Mouse (Mus musculus) layer of hippocampus, adult 6 months (tissue): ENCODE measurements around the gene Hmces. TPM values are rescaled to one million over a fixed set of nuclear protein-coding genes. Genes with fewer than 3 reads are reported as not detected.

Source experiments
- long read RNA-seq, 2 experiments: library from polyadenylated mRNA; unstranded; transcript quantifications; one replicate each; pipeline ENCODE4 v2.0.0; 2019 to 2020
- microRNA-seq: library from miRNA; unstranded; fragments of <30 nt; microRNA quantifications from one replicate; pipeline ENCODE4 v1.2.0, GENCODE M21; 2020
- polyA plus RNA-seq: library from polyadenylated mRNA; unstranded; fragments of <200 nt; fragmentation: Nextera tagmentation; gene quantifications from 2 replicates; pipeline ENCODE4 v1.2.3, GENCODE M21; 2021

Hmces gene
- 21.7 and 27.4 TPM in 2 replicates for polyA plus RNA-seq
- long read RNA-seq, experiment 1, transcript Hmces-201 (7 exons, 1,464 nt): major isoform, 17 of 36 reads
- long read RNA-seq, experiment 1, transcript Hmces-202 (6 exons, 1,572 nt): minor isoform, 9 of 36 reads
- long read RNA-seq, experiment 1, partial matches to known transcripts: 2 of 36 reads
- long read RNA-seq, experiment 1, other reads (novel, unspliced or antisense): 6 of 36 reads
- long read RNA-seq, experiment 2, transcript Hmces-202 (6 exons, 1,572 nt): minor isoform, 25 of 96 reads
- long read RNA-seq, experiment 2, transcript Hmces-201 (7 exons, 1,464 nt): major isoform, 59 of 96 reads
- long read RNA-seq, experiment 2, partial matches to known transcripts: 3 of 96 reads
- long read RNA-seq, experiment 2, other reads (novel, unspliced or antisense): 9 of 96 reads

GRCm38 (mm10) chr6:87913661-87914325, at the start of gene Hmces:
TSS of gene Hmces (plus strand) at chr6:87913935.

DNA sequence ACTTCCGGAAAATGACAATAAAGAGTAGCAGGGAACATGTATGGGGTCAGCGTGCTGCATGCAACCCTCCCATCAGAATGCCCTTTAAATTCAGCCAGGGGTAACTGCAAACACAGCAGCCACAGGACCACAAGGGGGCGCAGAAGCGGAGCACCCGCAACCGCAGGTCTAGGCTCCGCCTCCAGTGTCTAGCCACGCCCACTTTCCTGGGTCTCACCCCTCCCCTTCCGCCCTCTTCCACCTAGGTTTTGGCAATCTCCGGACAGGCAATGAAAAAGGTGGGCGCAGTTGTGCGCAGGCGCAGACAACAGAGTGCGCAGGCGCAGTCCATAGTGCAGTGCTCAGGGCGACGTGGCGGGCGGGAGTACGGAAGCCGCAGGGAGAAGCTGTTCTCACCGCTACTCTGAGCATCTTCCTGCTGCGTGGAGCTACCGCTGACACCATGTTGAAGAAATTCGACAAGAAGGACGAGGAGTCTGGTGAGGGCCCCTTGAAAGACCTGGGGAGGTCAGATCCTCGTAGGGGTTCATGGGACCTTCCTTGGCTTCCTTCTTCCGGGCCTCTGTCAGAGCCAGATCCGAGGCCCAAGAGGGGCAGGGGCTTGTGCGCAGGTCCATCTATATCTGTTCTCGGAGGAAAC, 26.0 kb upstream of the Hmces start, which contains the start of gene Copg1:
Copg1 (plus strand) TSS at position 221 of the 640 bp plus-strand sequence.

DNA sequence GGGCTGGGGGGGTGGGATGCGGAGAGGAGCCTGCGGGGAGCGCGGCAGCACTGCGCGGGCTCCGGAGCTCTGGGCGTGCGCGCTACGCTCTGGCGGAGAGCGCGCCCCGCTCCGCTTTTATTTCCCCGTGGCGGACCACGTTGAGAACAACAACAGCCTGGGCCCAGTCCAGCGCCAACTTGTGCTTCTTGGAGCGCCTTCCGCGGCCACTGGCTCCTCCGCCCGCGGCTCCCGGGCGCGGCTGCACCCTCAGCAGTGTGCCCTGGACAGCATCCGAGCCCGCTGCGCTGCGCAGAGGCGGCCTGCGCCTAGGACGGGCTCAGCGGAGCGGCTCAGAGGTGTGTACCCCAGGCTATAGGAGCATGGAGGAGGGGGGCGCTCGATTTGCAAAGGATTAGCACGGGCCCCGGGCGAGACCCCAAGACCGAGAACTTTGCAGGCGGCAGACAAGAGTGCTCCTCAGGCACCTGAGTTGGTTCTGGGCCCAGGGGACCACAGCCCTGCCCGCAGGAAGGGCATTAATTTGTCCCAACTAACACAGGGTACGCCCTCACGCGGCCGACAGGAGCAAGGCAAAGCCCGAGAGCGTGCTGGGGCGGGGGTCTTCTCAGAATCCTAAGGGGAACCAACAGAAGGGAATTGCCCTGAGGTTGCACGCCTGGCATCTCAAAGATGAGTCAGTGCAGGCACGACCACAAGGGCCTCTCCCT, 68.0 kb downstream of the Hmces start, which contains the start of gene H1fx:
H1fx (minus strand) TSS at position 91 of the 710 bp plus-strand sequence.

Small RNA genes within 50 kb of the gene (microRNA-seq; reads per million reads assigned to microRNA genes)
- 1.1 reads per million for gene Gm47286

Other genes with a start within 250 kb of the Hmces start
- 2.5 and 2.7 TPM in 2 replicates for gene Aplf, start 241.7 kb upstream of the Hmces start, polyA plus RNA-seq
- 7.2 and 8.0 TPM in 2 replicates for gene Efcc1, start 183.1 kb upstream of the Hmces start, polyA plus RNA-seq
- 1.3 and 1.6 TPM in 2 replicates for gene Gp9, start 135.9 kb upstream of the Hmces start, polyA plus RNA-seq
- gene Rab43, start 101.8 kb upstream of the Hmces start, polyA plus RNA-seq: 2.4 and 4.0 TPM in 2 replicates
- 1.1 and 1.5 TPM in 2 replicates for gene Gm45140, start 78.1 kb upstream of the Hmces start, polyA plus RNA-seq
- 15.6 and 21.5 TPM in 2 replicates for gene Isy1, start 75.1 kb upstream of the Hmces start, polyA plus RNA-seq
- gene Cnbp, start 62.8 kb upstream of the Hmces start, polyA plus RNA-seq: 634 and 685 TPM in 2 replicates
- gene Copg1, start 26.1 kb upstream of the Hmces start, polyA plus RNA-seq: 159 and 160 TPM in 2 replicates
- 1.7 and 2.0 TPM in 2 replicates for gene H1fx, start 67.7 kb downstream of the Hmces start, polyA plus RNA-seq
- gene Rab7, start 131.3 kb downstream of the Hmces start, polyA plus RNA-seq: 363 and 374 TPM in 2 replicates
- 106 and 110 TPM in 2 replicates for gene Rpn1, start 170.5 kb downstream of the Hmces start, polyA plus RNA-seq